Mouse (Mus musculus) brain, embryonic 14.5 days (tissue): ENCODE measurements around the gene Btbd11.

Experiments used
- CTCF ChIP-seq: fragments of 200-500 bp; IDR thresholded peaks from 2 replicates; pipeline ENCODE4 v1.5.1; 2012; ENCODE audit warnings: inconsistent platforms, mild to moderate bottlenecking, moderate library complexity, borderline replicate concordance; ENCODE audit not compliant: insufficient read depth, insufficient read length; ENCODE audit errors: extremely low read depth
- POLR2A ChIP-seq: fragments of 200-500 bp; IDR thresholded peaks from 2 replicates; pipeline ENCODE4 v1.6.1; 2012; ENCODE audit warnings: mild to moderate bottlenecking, inconsistent platforms, borderline replicate concordance; ENCODE audit not compliant: poor library complexity, insufficient read depth, insufficient read length, severe bottlenecking; ENCODE audit errors: extremely low read depth

DNA sequence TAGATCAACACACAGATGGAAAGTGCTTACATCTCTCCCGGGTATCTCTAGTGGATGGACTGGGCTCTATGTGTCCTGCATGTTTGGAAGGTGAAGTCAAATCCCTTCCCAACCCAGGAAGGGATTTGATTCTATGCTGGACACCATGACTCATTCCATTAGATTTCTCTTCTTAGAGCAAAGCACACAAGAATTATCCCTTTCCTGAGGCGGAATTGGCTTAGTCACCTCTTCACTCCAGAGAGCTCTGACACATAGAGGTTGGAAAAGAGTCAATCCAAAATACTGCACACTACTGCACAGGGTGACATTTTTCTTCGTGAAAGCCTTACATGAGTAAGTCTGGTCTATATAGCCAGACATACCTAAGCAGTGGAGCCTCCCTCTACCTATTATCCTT lies 99.8 kb downstream of the Btbd11 start:
- TF ChIP-seq POLR2A (no peak), CTCF (no peak)
